Mouse (Mus musculus): ENCODE measurements around the gene Dync2li1. TPM values are rescaled to one million over a fixed set of nuclear protein-coding genes. Genes with fewer than 3 reads are reported as not detected.

Dync2li1 gene
- polyA plus RNA-seq, 1 experiment, result 6.1 TPM

- H3K4me3 ChIP-seq (ENCODE audit: insufficient read depth, low read length), result no peak overlapping the region
- TF ChIP-seq CTCF (IDR thresholded peaks at IDR 0.05; ENCODE audit: low read depth, low read length), result no peak
- TF ChIP-seq POLR2A (IDR thresholded peaks at IDR 0.05; ENCODE audit: borderline replicate concordance, low read depth, low read length), result no peak
- H3K4me1 ChIP-seq (ENCODE audit: control insufficient read depth, insufficient read depth, low read length), result no peaks in the 10 kb centered on the region; the same call in 1 of the 2 replicates
- no peak overlapping the region for H3K27ac ChIP-seq (ENCODE audit: insufficient read depth, low read depth, low read length)
Observed at GRCm38 (mm10) chr17:84674048-84674447, 47.8 kb downstream of the Dync2li1 start.

- Histone ChIP-seq H3K4me1 (ENCODE audit: control insufficient read depth, insufficient read depth, low read length) (no peaks in the 10 kb centered on the region; the same call in 1 of the 2 replicates), H3K4me3 (ENCODE audit: insufficient read depth, low read length) (no peak overlapping the region), H3K27ac (ENCODE audit: insufficient read depth, low read depth, low read length) (no peak overlapping the region)
- TF ChIP-seq POLR2A (IDR thresholded peaks at IDR 0.05; ENCODE audit: borderline replicate concordance, low read depth, low read length) (no peak), CTCF (IDR thresholded peaks at IDR 0.05; ENCODE audit: low read depth, low read length) (no peak)
Observed at GRCm38 (mm10) chr17:84675204-84675603, 48.9 kb downstream of the Dync2li1 start.

- H3K4me1 ChIP-seq (ENCODE audit: control insufficient read depth, insufficient read depth, low read length), result no peaks in the 10 kb centered on the region; the same call in 1 of the 2 replicates
Observed at GRCm38 (mm10) chr17:84675951-84676366, 49.7 kb downstream of the Dync2li1 start, which contains the start of gene Abcg8. Gene Abcg8, plus strand, starts transcription at chr17:84676302.

GRCm38 (mm10) chr17:84677595-84677994, 51.3 kb downstream of the Dync2li1 start:
- H3K4me3 ChIP-seq (ENCODE audit: insufficient read depth, low read length), result no peak overlapping the region
- TF ChIP-seq CTCF (IDR thresholded peaks at IDR 0.05; ENCODE audit: low read depth, low read length) (no peak), POLR2A (IDR thresholded peaks at IDR 0.05; ENCODE audit: borderline replicate concordance, low read depth, low read length) (no peak)
- H3K4me1 ChIP-seq (ENCODE audit: control insufficient read depth, insufficient read depth, low read length), result no peaks in the 10 kb centered on the region; the same call in 1 of the 2 replicates
- no peak overlapping the region for H3K27ac ChIP-seq (ENCODE audit: insufficient read depth, low read depth, low read length)

More at GRCm38 (mm10) chr17:84675951-84676366, 49.7 kb downstream of the Dync2li1 start, which contains the start of gene Abcg8:
- TF ChIP-seq CTCF (IDR thresholded peaks at IDR 0.05; ENCODE audit: low read depth, low read length) (no peak), POLR2A (IDR thresholded peaks at IDR 0.05; ENCODE audit: borderline replicate concordance, low read depth, low read length) (no peak)
- peak within 1 kb of the TSS; percentile 37 for H3K4me3 ChIP-seq (ENCODE audit: insufficient read depth, low read length)
- H3K27ac ChIP-seq (ENCODE audit: insufficient read depth, low read depth, low read length), result no peak within 1 kb of the TSS

GRCm38 (mm10) chr17:84681670-84682069, 55.4 kb downstream of the Dync2li1 start:
- Histone ChIP-seq H3K4me1 (ENCODE audit: control insufficient read depth, insufficient read depth, low read length) (peaks cover 8% of the 10 kb centered on the region), H3K4me3 (ENCODE audit: insufficient read depth, low read length) (no peak overlapping the region), H3K27ac (ENCODE audit: insufficient read depth, low read depth, low read length) (no peak overlapping the region)
- TF ChIP-seq CTCF (IDR thresholded peaks at IDR 0.05; ENCODE audit: low read depth, low read length), result no peak
- TF ChIP-seq POLR2A (IDR thresholded peaks at IDR 0.05; ENCODE audit: borderline replicate concordance, low read depth, low read length), result no peak

GRCm38 (mm10) chr17:84682734-84683717, 56.7 kb downstream of the Dync2li1 start, which contains the start of gene Abcg5:
Gene Abcg5, minus strand, starts transcription at chr17:84683011.
- Histone ChIP-seq H3K4me1 (ENCODE audit: control insufficient read depth, insufficient read depth, low read length) (peaks cover 8% of the 10 kb centered on the region), H3K27ac (ENCODE audit: insufficient read depth, low read depth, low read length) (no peak within 1 kb of the TSS), H3K4me3 (ENCODE audit: insufficient read depth, low read length) (no peak within 1 kb of the TSS)
- no peak for TF ChIP-seq CTCF (IDR thresholded peaks at IDR 0.05; ENCODE audit: low read depth, low read length)
- TF ChIP-seq POLR2A (IDR thresholded peaks at IDR 0.05; ENCODE audit: borderline replicate concordance, low read depth, low read length), result no peak

GRCm38 (mm10) chr17:84684284-84684683, 58.0 kb downstream of the Dync2li1 start:
- Histone ChIP-seq H3K4me1 (ENCODE audit: control insufficient read depth, insufficient read depth, low read length) (peaks cover 8% of the 10 kb centered on the region), H3K4me3 (ENCODE audit: insufficient read depth, low read length) (no peak overlapping the region), H3K27ac (ENCODE audit: insufficient read depth, low read depth, low read length) (no peak overlapping the region)
- no peak for TF ChIP-seq CTCF (IDR thresholded peaks at IDR 0.05; ENCODE audit: low read depth, low read length)
- no peak for TF ChIP-seq POLR2A (IDR thresholded peaks at IDR 0.05; ENCODE audit: borderline replicate concordance, low read depth, low read length)

GRCm38 (mm10) chr17:84685286-84685685, 59.0 kb downstream of the Dync2li1 start:
- peaks cover 8% of the 10 kb centered on the region for H3K4me1 ChIP-seq (ENCODE audit: control insufficient read depth, insufficient read depth, low read length)
- no peak overlapping the region for H3K27ac ChIP-seq (ENCODE audit: insufficient read depth, low read depth, low read length)
- no peak overlapping the region for H3K4me3 ChIP-seq (ENCODE audit: insufficient read depth, low read length)
- TF ChIP-seq CTCF (IDR thresholded peaks at IDR 0.05; ENCODE audit: low read depth, low read length) (no peak), POLR2A (IDR thresholded peaks at IDR 0.05; ENCODE audit: borderline replicate concordance, low read depth, low read length) (no peak)

GRCm38 (mm10) chr17:84687994-84688393, 61.7 kb downstream of the Dync2li1 start:
- TF ChIP-seq POLR2A (IDR thresholded peaks at IDR 0.05; ENCODE audit: borderline replicate concordance, low read depth, low read length), result no peak
- no peak for TF ChIP-seq CTCF (IDR thresholded peaks at IDR 0.05; ENCODE audit: low read depth, low read length)
- no peak overlapping the region for H3K27ac ChIP-seq (ENCODE audit: insufficient read depth, low read depth, low read length)
- peaks cover 8% of the 10 kb centered on the region for H3K4me1 ChIP-seq (ENCODE audit: control insufficient read depth, insufficient read depth, low read length)
- no peak overlapping the region for H3K4me3 ChIP-seq (ENCODE audit: insufficient read depth, low read length)

GRCm38 (mm10) chr17:84688834-84689233, 62.5 kb downstream of the Dync2li1 start:
- Histone ChIP-seq H3K4me3 (ENCODE audit: insufficient read depth, low read length) (no peak overlapping the region), H3K27ac (ENCODE audit: insufficient read depth, low read depth, low read length) (no peak overlapping the region), H3K4me1 (ENCODE audit: control insufficient read depth, insufficient read depth, low read length) (peaks cover 6% of the 10 kb centered on the region)
- TF ChIP-seq CTCF (IDR thresholded peaks at IDR 0.05; ENCODE audit: low read depth, low read length), result no peak

Measured in bone marrow macrophage, adult 2 months (primary cell).